Mouse (Mus musculus): ENCODE measurements around the gene Wapl. TPM values are rescaled to one million over a fixed set of nuclear protein-coding genes. Genes with fewer than 3 reads are reported as not detected.

The Wapl gene
- polyA plus RNA-seq (2014; fragmentation: Illumina TruSeq; extraction: RNeasy Lipid Tissue Mini Kit (QIAGEN cat#74804); ENCODE audit: low replicate concordance), result 148 TPM

GRCm38 (mm10) chr14:34673395-34674228, at the start of gene Wapl:
Gene Wapl (plus strand): TSS chr14:34673928.

Other genes starting within 250 kb of the Wapl start
- gene Bmpr1a, start 170.6 kb upstream of the Wapl start, polyA plus RNA-seq (2014; fragmentation: Illumina TruSeq; extraction: RNeasy Lipid Tissue Mini Kit (QIAGEN cat#74804); ENCODE audit: low replicate concordance), result 137 TPM
- gene 9230112D13Rik, start 151.1 kb upstream of the Wapl start, polyA plus RNA-seq (2014; fragmentation: Illumina TruSeq; extraction: RNeasy Lipid Tissue Mini Kit (QIAGEN cat#74804); ENCODE audit: low replicate concordance), result not detected
- gene Ldb3, start 85.2 kb upstream of the Wapl start, polyA plus RNA-seq (2014; fragmentation: Illumina TruSeq; extraction: RNeasy Lipid Tissue Mini Kit (QIAGEN cat#74804); ENCODE audit: low replicate concordance), result 53.5 TPM
- not detected for gene Opn4, start 73.8 kb upstream of the Wapl start, polyA plus RNA-seq (2014; fragmentation: Illumina TruSeq; extraction: RNeasy Lipid Tissue Mini Kit (QIAGEN cat#74804); ENCODE audit: low replicate concordance)
- not detected for gene Grid1, start 146.2 kb downstream of the Wapl start, polyA plus RNA-seq (2014; fragmentation: Illumina TruSeq; extraction: RNeasy Lipid Tissue Mini Kit (QIAGEN cat#74804); ENCODE audit: low replicate concordance)

Measured in small intestine, adult 10 weeks (tissue).